Mouse (Mus musculus) cortical plate, adult 2 months (tissue): ENCODE results near the gene Parp3.

Source experiments
- CTCF ChIP-seq: fragments of 200-500 bp; IDR thresholded peaks from 2 replicates; pipeline ENCODE4 v1.5.1; 2011; ENCODE audit warnings: mild to moderate bottlenecking, control low read depth, low read length; ENCODE audit not compliant: insufficient read depth; ENCODE audit errors: extremely low read depth
- POLR2A ChIP-seq: fragments of 200-500 bp; IDR thresholded peaks from 2 replicates; pipeline ENCODE4 v1.6.1; 2011; ENCODE audit warnings: mild to moderate bottlenecking, low read length, control low read depth; ENCODE audit not compliant: insufficient read depth; ENCODE audit errors: extremely low read depth

DNA sequence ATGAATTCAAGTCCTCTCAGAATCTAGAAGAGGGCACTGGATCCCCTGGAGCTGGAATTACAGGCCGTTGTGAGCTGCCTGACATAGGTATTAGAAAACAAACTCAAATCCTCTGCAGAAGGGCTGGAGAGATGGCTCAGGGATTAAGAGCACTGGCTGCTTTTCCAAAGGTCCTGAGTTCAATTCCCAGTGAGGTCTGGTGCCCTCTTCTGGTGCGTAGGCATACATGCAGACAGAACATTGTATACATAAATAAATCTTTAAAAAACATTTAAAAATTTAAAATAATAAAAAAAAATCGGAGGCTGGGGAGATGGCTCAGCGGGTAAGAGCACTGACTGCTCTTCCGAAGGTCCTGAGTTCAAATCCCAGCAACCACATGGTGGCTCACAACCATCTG, 34.1 kb downstream of the Parp3 start:
- peak; percentile 25; the same call in 1 of the 2 replicates for TF ChIP-seq CTCF
- TF ChIP-seq POLR2A: no peak
